Mouse (Mus musculus) stomach, embryonic 15.5 days (tissue): Measurements from ENCODE around the gene Hp1bp3. TPM values are rescaled to one million over a fixed set of nuclear protein-coding genes. Genes with fewer than 3 reads are reported as not detected.
A peak's percentile ranks its signal among the peaks of the same experiment; 100 is the strongest.

Source experiments
- ATAC-seq: fragments of 200-750 bp; cut with Nextera tagmentation; 2 replicates; pipeline ENCODE4 v1.8.0; 2017; ENCODE audit warnings: low read depth, moderate number of reproducible peaks, moderate TSS enrichment; ENCODE audit not compliant: insufficient read depth, low FRiP score
- H3K27ac ChIP-seq: fragments of 300-500 bp; sonication (generic); 2 replicates; pipeline ENCODE4 v1.5.1; 2015; ENCODE audit warnings: mild to moderate bottlenecking, inconsistent platforms
- H3K27me3 ChIP-seq: fragments of 300-500 bp; sonication (generic); replicated peaks from 2 replicates; pipeline ENCODE4 v1.6.1; 2015; ENCODE audit warnings: inconsistent platforms
- H3K36me3 ChIP-seq: fragments of 300-500 bp; sonication (generic); 2 replicates; pipeline ENCODE4 v1.6.1; 2015; ENCODE audit warnings: inconsistent platforms
- H3K4me1 ChIP-seq: fragments of 300-500 bp; sonication (generic); 2 replicates; pipeline ENCODE4 v1.6.1; 2015; ENCODE audit warnings: inconsistent platforms
- H3K4me2 ChIP-seq: fragments of 300-500 bp; sonication (generic); 2 replicates; pipeline ENCODE4 v1.6.1; 2015; ENCODE audit warnings: mild to moderate bottlenecking, inconsistent platforms
- H3K4me3 ChIP-seq: fragments of 300-500 bp; sonication (generic); replicated peaks from 2 replicates; pipeline ENCODE4 v1.5.1; 2015; ENCODE audit warnings: inconsistent platforms
- H3K9ac ChIP-seq: fragments of 300-500 bp; sonication (generic); 2 replicates; pipeline ENCODE4 v1.6.1; 2015; ENCODE audit warnings: inconsistent platforms
- H3K9me3 ChIP-seq: fragments of 300-500 bp; sonication (generic); 2 replicates; pipeline ENCODE4 v1.6.1; 2016; ENCODE audit warnings: inconsistent platforms
- WGBS: fragments of 180-500 bp; shearing (Covaris S2); methylation state at CpG from one replicate; pipeline ENCODE4 v1.1.7; 2015; 5-methylcytosine and 5-hydroxymethylcytosine counted together
- polyA plus RNA-seq: library from polyadenylated mRNA; unstranded; fragments of >200 nt; fragmentation: Nextera tagmentation; extraction: Ambion mirVana; gene quantifications from 2 replicates; pipeline ENCODE4 v1.2.1, GENCODE M21; 2015

Hp1bp3 gene
- polyA plus RNA-seq, 1 experiment from 2014 or later: 131 TPM

GRCm38 (mm10) chr4:138200769-138201168 lies 15.3 kb upstream of the Hp1bp3 start:
- Histone ChIP-seq H3K36me3 (peaks cover 57% of the 10 kb centered on the region), H3K9me3 (no peaks in the 10 kb centered on the region), H3K4me2 (no peak overlapping the region), H3K27ac (no peak overlapping the region), H3K4me1 (no peaks in the 10 kb centered on the region), H3K9ac (no peak overlapping the region), H3K4me3 (no peak overlapping the region), H3K27me3 (no peaks in the 10 kb centered on the region)
- WGBS: 77% methylated on average over 3 of the region's 3 CpGs
- ATAC-seq: no peak

- Histone ChIP-seq H3K27ac (no peak overlapping the region), H3K9me3 (no peaks in the 10 kb centered on the region), H3K27me3 (no peaks in the 10 kb centered on the region), H3K36me3 (peaks cover 57% of the 10 kb centered on the region), H3K4me3 (no peak overlapping the region), H3K4me2 (no peak overlapping the region), H3K4me1 (no peaks in the 10 kb centered on the region), H3K9ac (no peak overlapping the region)
- WGBS: 60% methylated on average over 9 of the region's 9 CpGs
- no peak for ATAC-seq
Observed at GRCm38 (mm10) chr4:138201696-138202095, 14.4 kb upstream of the Hp1bp3 start.

GRCm38 (mm10) chr4:138210116-138210515 lies 6.0 kb upstream of the Hp1bp3 start:
- Histone ChIP-seq H3K4me3 (no peak overlapping the region), H3K27ac (no peak overlapping the region), H3K9ac (no peak overlapping the region), H3K27me3 (no peaks in the 10 kb centered on the region), H3K4me2 (no peak overlapping the region), H3K4me1 (0 out of 2 replicates have a peak, but pooled peaks cover 3% of the 10 kb centered on the region), H3K9me3 (no peaks in the 10 kb centered on the region), H3K36me3 (peaks cover 33% of the 10 kb centered on the region)
- 90% methylated on average over 5 of the region's 5 CpGs for WGBS
- no peak for ATAC-seq

GRCm38 (mm10) chr4:138213861-138214260 lies 2.2 kb upstream of the Hp1bp3 start:
- no peak overlapping the region for H3K4me2 ChIP-seq
- no peak overlapping the region for H3K4me3 ChIP-seq
- ATAC-seq: no peak
- peaks cover 16% of the 10 kb centered on the region; the same call in 1 of the 2 replicates for H3K4me1 ChIP-seq
- H3K9ac ChIP-seq: no peak overlapping the region
- H3K36me3 ChIP-seq: peaks cover 12% of the 10 kb centered on the region; the same call in 1 of the 2 replicates
- peak overlapping the region; percentile 57; the same call in 1 of the 2 replicates for H3K27ac ChIP-seq
- H3K9me3 ChIP-seq: no peaks in the 10 kb centered on the region
- H3K27me3 ChIP-seq: no peaks in the 10 kb centered on the region
- 54% methylated on average over 3 of the region's 3 CpGs for WGBS

- no peaks in the 10 kb centered on the region for H3K9me3 ChIP-seq
- no peaks in the 10 kb centered on the region for H3K27me3 ChIP-seq
- peak overlapping the region; percentile 99 for H3K27ac ChIP-seq
- no peak for ATAC-seq
- H3K36me3 ChIP-seq: no peaks in the 10 kb centered on the region
- peak overlapping the region; percentile 97 for H3K4me3 ChIP-seq
- peak overlapping the region; percentile 77 for H3K4me2 ChIP-seq
- 41% methylated on average over 13 of the region's 13 CpGs for WGBS
- peak overlapping the region; percentile 94 for H3K9ac ChIP-seq
- peaks cover 30% of the 10 kb centered on the region for H3K4me1 ChIP-seq
Observed at GRCm38 (mm10) chr4:138215671-138216199, 361 bp upstream of the Hp1bp3 start.

GRCm38 (mm10) chr4:138216891-138217392 lies 846 bp downstream of the Hp1bp3 start:
- peak; percentile 97 for ATAC-seq
- peak overlapping the region; percentile 97 for H3K4me3 ChIP-seq
- H3K27ac ChIP-seq: peak overlapping the region; percentile 99
- WGBS: under 1% methylated on average over 54 of the region's 68 CpGs
- H3K9me3 ChIP-seq: no peaks in the 10 kb centered on the region
- peak overlapping the region; percentile 77 for H3K4me2 ChIP-seq
- H3K4me1 ChIP-seq: peaks cover 30% of the 10 kb centered on the region
- H3K36me3 ChIP-seq: peaks cover under 1% of the 10 kb centered on the region; the same call in 1 of the 2 replicates
- H3K27me3 ChIP-seq: no peaks in the 10 kb centered on the region
- H3K9ac ChIP-seq: peak overlapping the region; percentile 94

- H3K27ac ChIP-seq: peak overlapping the region; percentile 86
- WGBS: under 1% methylated on average over 36 of the region's 36 CpGs
- ATAC-seq: peak; percentile 23
Observed at GRCm38 (mm10) chr4:138217441-138217840, 1.3 kb downstream of the Hp1bp3 start.

GRCm38 (mm10) chr4:138217951-138218685 lies 2.0 kb downstream of the Hp1bp3 start:
- WGBS: 70% methylated on average over 11 of the region's 11 CpGs
- H3K27ac ChIP-seq: peak overlapping the region; percentile 86; the same call in 1 of the 2 replicates
- H3K9ac ChIP-seq: peak overlapping the region; percentile 88
- peaks cover 9% of the 10 kb centered on the region; the same call in 1 of the 2 replicates for H3K36me3 ChIP-seq
- no peaks in the 10 kb centered on the region for H3K27me3 ChIP-seq
- no peaks in the 10 kb centered on the region for H3K9me3 ChIP-seq
- peak overlapping the region; percentile 63 for H3K4me2 ChIP-seq
- no peak for ATAC-seq
- peak overlapping the region; percentile 97 for H3K4me3 ChIP-seq
- peaks cover 30% of the 10 kb centered on the region for H3K4me1 ChIP-seq

More at GRCm38 (mm10) chr4:138217441-138217840, 1.3 kb downstream of the Hp1bp3 start:
- H3K4me3 ChIP-seq: peak overlapping the region; percentile 97
- no peaks in the 10 kb centered on the region for H3K9me3 ChIP-seq
- peaks cover 5% of the 10 kb centered on the region; the same call in 1 of the 2 replicates for H3K36me3 ChIP-seq
- H3K4me1 ChIP-seq: peaks cover 30% of the 10 kb centered on the region
- peak overlapping the region; percentile 88 for H3K9ac ChIP-seq
- H3K4me2 ChIP-seq: peak overlapping the region; percentile 63
- no peaks in the 10 kb centered on the region for H3K27me3 ChIP-seq

GRCm38 (mm10) chr4:138219331-138219730 lies 3.2 kb downstream of the Hp1bp3 start:
- H3K27me3 ChIP-seq: no peaks in the 10 kb centered on the region
- H3K4me3 ChIP-seq: no peak overlapping the region
- peaks cover 21% of the 10 kb centered on the region for H3K36me3 ChIP-seq
- no peaks in the 10 kb centered on the region for H3K9me3 ChIP-seq
- no peak overlapping the region for H3K9ac ChIP-seq
- 76% methylated on average over 5 of the region's 5 CpGs for WGBS
- no peak for ATAC-seq
- H3K27ac ChIP-seq: no peak overlapping the region
- H3K4me2 ChIP-seq: no peak overlapping the region
- peaks cover 27% of the 10 kb centered on the region for H3K4me1 ChIP-seq

- Histone ChIP-seq H3K4me3 (no peak overlapping the region), H3K4me1 (peaks cover 25% of the 10 kb centered on the region), H3K27me3 (no peaks in the 10 kb centered on the region), H3K36me3 (peaks cover 30% of the 10 kb centered on the region), H3K4me2 (no peak overlapping the region), H3K9me3 (no peaks in the 10 kb centered on the region), H3K27ac (no peak overlapping the region), H3K9ac (no peak overlapping the region)
- 70% methylated on average over 7 of the region's 7 CpGs for WGBS
- ATAC-seq: no peak
Observed at GRCm38 (mm10) chr4:138220761-138221160, 4.7 kb downstream of the Hp1bp3 start.

GRCm38 (mm10) chr4:138221406-138221805 lies 5.3 kb downstream of the Hp1bp3 start:
- Histone ChIP-seq H3K9ac (no peak overlapping the region), H3K27ac (no peak overlapping the region), H3K4me2 (no peak overlapping the region), H3K9me3 (no peaks in the 10 kb centered on the region), H3K4me1 (peaks cover 22% of the 10 kb centered on the region), H3K27me3 (no peaks in the 10 kb centered on the region), H3K36me3 (peaks cover 35% of the 10 kb centered on the region), H3K4me3 (no peak overlapping the region)
- 78% methylated on average over 5 of the region's 5 CpGs for WGBS
- ATAC-seq: no peak

- H3K9me3 ChIP-seq: no peaks in the 10 kb centered on the region
- no peak overlapping the region for H3K27ac ChIP-seq
- 83% methylated on average over 5 of the region's 5 CpGs for WGBS
- ATAC-seq: no peak
- no peaks in the 10 kb centered on the region for H3K27me3 ChIP-seq
- H3K4me2 ChIP-seq: no peak overlapping the region
- no peak overlapping the region for H3K4me3 ChIP-seq
- peaks cover 39% of the 10 kb centered on the region for H3K36me3 ChIP-seq
- H3K4me1 ChIP-seq: peaks cover 22% of the 10 kb centered on the region
- H3K9ac ChIP-seq: no peak overlapping the region
Observed at GRCm38 (mm10) chr4:138222396-138222795, 6.3 kb downstream of the Hp1bp3 start.
